Mouse (Mus musculus) CD8-positive naive resting alpha-beta T cell, adult 2 months (primary cell): ENCODE data around the gene Tssk4.

Source experiments
- DNase-seq, 2 experiments: peaks; one replicate each; pipeline ENCODE4 v3.0.0; 2022; ENCODE audit warnings: low read depth in 2 of 2, low spot score in 2 of 2

The Tssk4 gene

DNA sequence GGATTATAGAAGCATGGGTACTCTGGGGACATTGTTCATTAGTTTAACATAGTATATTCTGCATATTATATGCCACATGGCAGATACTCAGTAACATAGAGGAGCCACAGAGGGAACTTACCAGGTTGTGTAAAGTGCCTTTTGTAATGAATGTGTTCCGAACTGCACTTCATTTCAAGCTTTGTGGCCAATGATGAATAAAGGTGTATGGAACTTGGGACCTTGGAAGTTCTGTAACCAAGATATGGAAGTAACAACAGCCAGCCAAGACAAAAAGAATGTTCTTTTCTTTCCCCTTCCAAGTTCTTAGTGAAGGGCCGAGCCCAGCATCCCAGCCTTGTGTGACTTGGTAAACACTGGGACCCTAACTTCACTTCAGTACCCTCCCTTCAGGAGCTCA, at the start of gene Tssk4:
Tssk4 (plus strand) TSS at position 301 of the 400 bp plus-strand sequence.
- DNase-seq, result no peak

DNA sequence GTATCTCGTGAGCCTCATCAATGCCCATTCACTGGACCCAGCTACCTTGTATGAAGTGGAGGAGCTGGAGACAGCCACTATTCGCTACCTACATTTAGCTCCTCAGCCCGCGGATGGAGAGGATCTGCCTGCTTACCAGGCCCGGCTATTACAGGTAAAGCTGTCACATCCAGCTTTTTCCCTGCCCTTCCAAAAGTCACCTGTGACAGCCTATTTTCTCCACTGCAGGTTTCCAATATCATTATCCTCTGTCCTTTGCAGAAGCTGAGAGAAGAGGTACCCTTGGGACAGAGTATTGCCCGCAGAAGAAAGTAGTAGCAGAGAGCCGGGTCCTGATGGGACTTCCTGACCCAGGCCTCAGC, 46.7 kb upstream of the Tssk4 start, which contains the start of gene Irf9:
Irf9 (plus strand) TSS at position 301 of the 362 bp plus-strand sequence.
- no peak for DNase-seq

DNA sequence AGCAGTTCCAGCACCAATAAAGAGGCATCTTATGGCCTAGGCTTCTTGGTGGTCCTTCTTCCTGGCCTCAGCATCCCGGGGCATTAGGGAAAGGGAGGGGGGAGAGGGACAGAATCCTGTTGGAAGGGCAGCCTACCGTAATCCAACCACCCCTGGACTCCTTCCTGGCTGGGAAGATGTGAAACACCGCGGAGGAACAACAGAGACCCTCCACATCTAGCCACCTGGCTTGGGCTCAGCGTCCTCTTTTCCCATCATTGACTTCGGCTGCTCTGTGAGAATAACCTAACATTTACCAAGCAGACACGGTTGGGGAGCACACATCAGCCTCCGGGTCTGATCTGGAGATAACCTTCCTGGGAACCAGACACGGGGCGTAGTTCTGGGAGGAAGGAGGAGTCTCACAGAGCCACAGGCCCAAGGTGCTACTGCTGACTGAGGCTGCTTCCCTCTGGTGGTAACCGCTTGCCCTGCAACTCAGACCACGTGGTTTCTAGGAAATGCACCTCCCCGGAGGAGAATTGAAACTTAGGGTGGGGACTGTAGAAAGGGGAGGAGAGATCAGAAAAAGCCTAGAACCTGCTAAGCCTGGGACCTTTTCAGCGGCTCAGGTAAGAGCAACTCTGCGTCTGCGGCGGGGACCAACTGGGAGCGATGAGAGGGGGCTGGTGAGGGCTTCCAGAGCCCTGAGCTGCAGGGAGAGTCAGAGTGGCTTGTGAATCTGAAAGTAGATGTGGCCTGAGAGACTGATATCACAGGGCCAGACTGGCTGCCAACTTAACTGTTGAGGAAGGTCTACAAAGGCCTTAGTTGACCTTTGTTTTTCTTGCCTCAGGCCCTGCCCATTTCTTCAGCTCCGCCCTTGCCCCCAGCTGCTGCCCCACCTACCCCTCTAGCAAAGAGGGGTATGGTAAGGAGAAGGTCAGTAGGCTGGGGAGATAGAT, 46.1 kb upstream of the Tssk4 start:
- peak; percentile 96 to 98 for DNase-seq

- no peak for DNase-seq
Measured at GRCm38 (mm10) chr14:55604823-55605222, 45.2 kb upstream of the Tssk4 start.

GRCm38 (mm10) chr14:55605743-55606459, 44.1 kb upstream of the Tssk4 start:
- DNase-seq, result no peak

GRCm38 (mm10) chr14:55608339-55608738, 41.6 kb upstream of the Tssk4 start:
- DNase-seq, result no peak

DNA sequence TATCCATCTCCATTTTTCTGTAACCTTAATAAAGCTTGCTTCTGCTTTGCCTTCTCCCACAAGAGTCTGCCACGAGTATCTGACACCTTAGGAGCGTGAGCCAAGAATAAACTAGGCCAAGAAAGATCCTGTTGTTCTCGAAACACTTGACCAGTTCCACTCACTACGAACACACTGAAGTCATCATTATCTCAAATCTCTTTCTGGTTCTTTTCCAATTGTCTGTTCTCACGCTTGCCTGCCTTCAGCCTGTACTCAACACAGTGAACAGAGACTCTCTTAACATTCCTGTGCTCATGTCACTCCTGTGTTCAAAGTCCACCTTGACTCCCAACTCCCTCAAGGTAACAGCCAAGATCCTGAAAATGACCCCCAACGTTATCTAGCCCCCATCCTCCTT, 36.6 kb upstream of the Tssk4 start:
- no peak for DNase-seq

- DNase-seq, result no peak
Measured at GRCm38 (mm10) chr14:55614565-55615178, 35.3 kb upstream of the Tssk4 start.

GRCm38 (mm10) chr14:55615876-55616275, 34.1 kb upstream of the Tssk4 start:
- DNase-seq, result no peak

- DNase-seq, result no peak
Measured at GRCm38 (mm10) chr14:55616844-55617243, 33.1 kb upstream of the Tssk4 start.

DNA sequence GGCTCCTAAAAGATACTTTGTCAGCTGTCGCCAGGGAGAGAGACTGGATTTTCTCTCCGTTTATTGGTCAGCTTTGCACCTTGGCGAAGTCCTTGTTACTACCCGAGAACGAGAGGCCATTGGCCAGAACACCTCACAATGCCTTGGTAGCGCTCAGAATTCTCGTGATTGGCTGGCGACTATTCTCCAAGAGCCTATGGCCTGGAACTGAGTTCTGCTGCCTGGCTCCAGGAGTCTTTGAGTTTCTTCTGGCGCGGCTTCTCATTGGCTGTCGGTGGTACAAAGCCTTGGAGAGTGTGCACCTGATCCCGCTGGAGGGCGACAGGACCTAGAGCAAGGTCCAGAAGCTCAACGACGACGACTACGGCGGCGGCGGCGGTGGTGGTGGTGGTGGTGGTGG, 32.2 kb upstream of the Tssk4 start, which contains the start of gene Rec8:
Rec8 (plus strand) TSS at position 216 of the 400 bp plus-strand sequence.
- no peak for DNase-seq

- no peak for DNase-seq
Measured at GRCm38 (mm10) chr14:55618486-55619195, 31.3 kb upstream of the Tssk4 start.

DNA sequence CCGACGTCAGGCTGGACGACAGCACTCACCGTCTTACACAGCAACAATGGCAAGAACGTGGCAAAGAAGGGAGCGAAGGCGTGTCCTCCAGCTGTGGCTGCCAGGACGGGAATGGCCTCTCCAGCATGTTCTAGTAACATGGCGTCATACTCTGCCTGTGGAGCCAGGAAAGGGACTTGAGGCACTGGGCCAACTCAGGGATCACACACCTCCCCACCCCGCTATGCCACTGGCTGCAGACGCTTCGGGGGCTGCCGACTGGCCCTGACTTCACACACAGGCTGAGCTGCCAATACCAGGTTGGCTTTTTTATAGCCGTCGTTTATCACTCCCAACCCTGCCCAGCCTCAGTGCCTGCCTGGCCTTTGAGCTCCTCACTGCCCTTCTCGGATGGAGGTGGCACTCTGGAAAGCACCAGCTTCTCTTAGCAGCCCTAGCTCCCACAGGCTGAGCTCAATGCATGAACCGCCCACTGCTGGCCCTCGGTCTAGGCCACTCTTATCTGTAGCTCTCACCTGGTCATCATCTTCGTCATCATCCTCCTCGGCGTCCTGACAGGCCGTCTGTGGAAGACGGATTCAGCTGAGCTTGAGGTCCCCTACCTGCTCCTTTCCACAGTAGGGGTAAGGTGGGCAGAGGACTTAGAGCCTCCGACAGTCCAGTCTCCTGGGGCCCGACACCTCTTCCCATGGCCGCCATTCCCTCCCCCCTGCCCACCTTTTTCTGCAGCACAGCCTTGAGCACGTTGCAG, 21.7 kb upstream of the Tssk4 start:
- no peak for DNase-seq

DNA sequence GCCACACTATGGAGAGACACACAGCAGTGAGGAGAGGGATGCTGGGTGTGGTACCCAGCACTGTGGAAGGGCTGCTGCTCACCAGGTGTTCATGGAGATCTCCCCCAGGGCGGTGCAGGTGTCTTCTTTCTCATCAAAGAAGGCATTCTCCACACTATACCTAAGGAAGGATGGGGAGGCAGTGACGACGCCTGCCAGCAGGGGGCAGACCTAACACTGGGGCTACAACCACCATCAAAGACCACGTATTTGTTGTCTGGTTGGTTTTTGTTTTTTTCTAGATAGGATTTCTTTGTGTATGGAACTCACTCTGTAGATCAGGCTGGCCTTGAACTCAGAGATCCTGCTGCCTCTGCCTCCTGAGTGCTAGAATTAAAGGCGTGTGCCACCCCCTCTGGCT, 20.7 kb upstream of the Tssk4 start:
- peak; percentile 76 to 87 for DNase-seq

- no peak for DNase-seq
Measured at GRCm38 (mm10) chr14:55634874-55635522, 15.0 kb upstream of the Tssk4 start.

DNA sequence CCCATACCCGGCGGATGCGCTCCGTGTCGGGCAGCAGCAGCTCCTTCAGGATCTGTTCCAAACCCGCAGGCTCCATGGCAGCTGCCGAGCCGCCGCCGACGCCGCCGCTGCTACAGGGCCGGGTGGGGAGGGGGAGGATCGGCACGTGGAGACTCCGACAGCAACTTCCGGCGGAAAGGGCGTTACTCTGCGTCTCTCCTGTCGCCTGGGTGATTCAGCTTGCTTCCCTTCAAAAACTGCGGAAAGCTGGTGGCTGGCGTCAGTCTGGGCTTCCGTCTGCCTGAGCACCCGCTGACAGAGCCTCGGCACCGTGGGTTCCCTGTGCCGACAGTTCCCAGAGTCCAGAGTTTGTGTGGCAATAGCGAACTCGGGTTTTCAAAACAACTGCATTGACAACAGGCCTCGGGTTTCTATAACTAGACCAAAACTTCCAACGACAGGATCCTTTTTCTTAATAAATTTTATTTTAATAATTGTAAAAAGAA, 14.4 kb upstream of the Tssk4 start, which contains the start of gene Ipo4:
Ipo4 (minus strand) TSS at position 435 of the 485 bp plus-strand sequence.
- peak; percentile 76 to 82 for DNase-seq

DNA sequence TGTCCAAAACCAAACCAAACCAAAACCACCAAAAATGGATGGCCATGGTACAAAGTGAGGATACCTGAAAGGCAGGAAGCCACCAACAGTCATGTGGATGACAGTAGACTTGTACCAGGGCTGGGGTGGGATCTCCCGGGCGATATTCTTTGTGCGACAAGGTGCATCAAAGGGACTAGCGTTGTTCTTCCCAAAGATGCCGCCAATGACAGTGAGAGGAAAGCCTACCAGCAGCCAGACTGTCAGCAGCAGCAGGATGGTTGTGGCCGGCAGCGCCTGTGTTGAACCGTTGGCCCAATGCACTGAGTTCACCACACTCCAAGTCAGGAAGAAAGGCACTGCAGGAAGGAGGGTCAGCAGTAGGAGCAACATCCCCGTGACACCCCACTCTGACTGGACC, 12.2 kb upstream of the Tssk4 start, which contains the start of gene Gm49378:
Gm49378 (minus strand) TSS at position 101 of the 400 bp plus-strand sequence.
- no peak for DNase-seq

DNA sequence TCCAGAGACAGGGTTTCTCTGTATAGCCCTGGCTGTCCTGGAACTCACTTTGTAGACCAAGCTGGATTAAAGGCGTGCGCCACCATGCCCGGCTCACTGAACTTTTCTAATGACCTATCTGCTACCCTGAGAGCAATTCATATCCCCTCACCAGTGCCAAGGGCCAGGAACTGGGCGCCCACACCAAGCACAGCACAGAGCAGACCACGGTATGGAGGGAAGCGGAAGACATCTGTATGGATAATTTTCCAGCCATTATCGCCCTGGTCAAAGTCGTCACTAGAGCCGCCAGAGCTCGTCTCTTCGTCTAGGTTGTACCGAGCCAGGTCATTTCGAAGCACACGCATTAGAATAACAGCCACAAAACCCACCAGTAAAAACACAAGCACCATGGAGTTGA, 9.2 kb upstream of the Tssk4 start:
- no peak for DNase-seq

GRCm38 (mm10) chr14:55641291-55641690, 8.7 kb upstream of the Tssk4 start:
- no peak for DNase-seq
